Mouse (Mus musculus) C2C12 (cell line): Measurements from ENCODE around the gene Gm43064.

ENCODE experiments used
- CEBPB ChIP-seq: IDR thresholded peaks from one replicate; pipeline ENCODE4 v1.6.1; 2011; ENCODE audit warnings: low read depth, mild to moderate bottlenecking, control low read depth, moderate library complexity
- CTCF ChIP-seq: IDR thresholded peaks from one replicate; pipeline ENCODE4 v1.5.1; 2011; ENCODE audit not compliant: control insufficient read depth, insufficient read depth, insufficient read length
- FOSL1 ChIP-seq: IDR thresholded peaks from one replicate; pipeline ENCODE4 v1.8.0; 2011; ENCODE audit warnings: mild to moderate bottlenecking, low read length; ENCODE audit not compliant: poor library complexity, insufficient read depth, severe bottlenecking
- MAX ChIP-seq: IDR thresholded peaks from one replicate; pipeline ENCODE4 v1.6.1; 2011; ENCODE audit warnings: mild to moderate bottlenecking, control low read depth
- MYOD1 ChIP-seq: IDR thresholded peaks from one replicate; pipeline ENCODE4 v1.6.1; 2011; ENCODE audit warnings: low read depth; ENCODE audit not compliant: control insufficient read depth, insufficient read length
- MYOG ChIP-seq: IDR thresholded peaks from one replicate; pipeline ENCODE4 v1.6.1; 2011; ENCODE audit not compliant: control insufficient read depth, insufficient read length; ENCODE audit errors: extremely low read depth
- USF1 ChIP-seq: IDR thresholded peaks from one replicate; pipeline ENCODE4 v1.6.1; 2011; ENCODE audit warnings: low read depth, mild to moderate bottlenecking, control low read depth, moderate library complexity

DNA sequence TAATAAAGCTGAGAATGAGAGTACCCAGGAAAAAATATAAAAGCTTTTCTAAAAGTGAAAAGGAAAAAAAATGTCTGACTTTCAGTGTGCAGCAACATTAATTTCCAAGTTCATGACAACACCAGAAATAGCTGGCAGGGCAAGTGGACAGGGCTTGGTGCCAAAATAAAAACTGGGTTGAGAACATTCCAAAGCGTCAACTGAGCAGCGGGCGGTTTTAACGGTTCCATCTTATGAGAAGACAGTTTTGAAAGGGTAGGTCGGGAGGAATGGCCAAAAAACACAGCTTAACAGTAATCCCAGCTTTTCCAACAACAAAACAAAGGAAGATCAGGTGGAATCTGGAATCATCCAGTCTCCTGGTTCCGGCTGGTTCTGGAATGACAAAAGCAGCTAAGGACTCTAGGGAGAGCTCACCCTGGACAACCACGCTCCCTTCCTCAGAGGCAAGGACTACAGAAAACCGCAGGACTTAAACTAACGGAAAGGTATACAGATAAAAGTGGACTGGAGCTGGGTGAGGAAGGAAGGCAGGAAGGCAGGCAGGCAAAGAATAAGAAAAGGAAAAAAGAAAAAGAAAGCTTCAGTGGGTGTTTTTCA, 37.7 kb upstream of the Gm43064 start:
- TF ChIP-seq CTCF: no peak
- no peak for TF ChIP-seq MAX
- no peak for TF ChIP-seq MYOD1
- TF ChIP-seq FOSL1: no peak
- TF ChIP-seq USF1: no peak
- no peak for TF ChIP-seq CEBPB
- no peak for TF ChIP-seq MYOG
